Mouse (Mus musculus): ENCODE measurements around the gene Ndufs7.

GRCm38 (mm10) chr10:80259861-80260641 lies 11.1 kb downstream of the Ndufs7 start:
- TF ChIP-seq CTCF (IDR thresholded peaks at IDR 0.05 in 2 of 3, conservative IDR thresholded peaks at IDR 0.05 in 1 of 3; ENCODE audit: control insufficient read depth in 1 of 3, insufficient read depth in 1 of 3, low read depth in 2 of 3, low read length in 3 of 3, poor library complexity in 1 of 3, severe bottlenecking in 1 of 3) (no peak), CHD2 (IDR thresholded peaks at IDR 0.05; ENCODE audit: low read length) (no peak), NRF1 (IDR thresholded peaks at IDR 0.05; ENCODE audit: insufficient read depth, low read depth, low read length, poor library complexity, severe bottlenecking) (no peak), EP300 (IDR thresholded peaks at IDR 0.05; ENCODE audit: low read depth in 1 of 2, low read length in 2 of 2) (no peak), POLR2A (IDR thresholded peaks at IDR 0.05; ENCODE audit: control insufficient read depth in 1 of 2, insufficient read depth in 1 of 2, low read depth in 1 of 2, low read length in 2 of 2, poor library complexity in 1 of 2) (no peak)

Data from MEL (cell line).